Mouse (Mus musculus): ENCODE results near the gene Lhpp. TPM values are rescaled to one million over a fixed set of nuclear protein-coding genes. Genes with fewer than 3 reads are reported as not detected.

Gene Lhpp
- polyA plus RNA-seq, 1 experiment from 2014 or later: 9.3 TPM

- Histone ChIP-seq H3K4me1 (replicated peaks; ENCODE audit: control insufficient read depth, insufficient read depth) (peaks cover 9% of the 10 kb centered on the region; the same call in 1 of the 2 replicates), H3K27me3 (ENCODE audit: control insufficient read depth, insufficient read depth, low read length) (no peaks in the 10 kb centered on the region), H3K4me3 (ENCODE audit: low read depth, low read length) (no peak overlapping the region), H3K4me2 (replicated peaks; ENCODE audit: low read depth) (no peak overlapping the region), H3K9ac (ENCODE audit: low read length) (no peak overlapping the region), H3K27ac (replicated peaks) (no peak overlapping the region), H3K9me3 (ENCODE audit: control insufficient read depth, low read length) (no peaks in the 10 kb centered on the region), H3K36me3 (ENCODE audit: control insufficient read depth, insufficient read depth, low read length) (no peaks in the 10 kb centered on the region)
- ATAC-seq (ENCODE audit: low FRiP score, low TSS enrichment) (peak; percentile 52; the same call in 1 of the 2 replicates), DNase-seq (ENCODE audit: low spot score) (peak; percentile 43)
- TF ChIP-seq CTCF (IDR thresholded peaks at IDR 0.05; ENCODE audit: low read depth): no peak
- TF ChIP-seq EP300 (optimal IDR thresholded peaks at IDR 0.05): no peak
- 52% methylated on average over 5 of the region's 5 CpGs for WGBS
Measured at GRCm38 (mm10) chr7:132689722-132690121, 79.3 kb downstream of the Lhpp start.

- WGBS: 85% methylated on average over 14 of the region's 14 CpGs
- Histone ChIP-seq H3K4me3 (ENCODE audit: low read depth, low read length) (no peak overlapping the region), H3K27me3 (ENCODE audit: control insufficient read depth, insufficient read depth, low read length) (no peaks in the 10 kb centered on the region), H3K4me1 (replicated peaks; ENCODE audit: control insufficient read depth, insufficient read depth) (peaks cover 9% of the 10 kb centered on the region; the same call in 1 of the 2 replicates), H3K27ac (replicated peaks) (no peak overlapping the region), H3K9me3 (ENCODE audit: control insufficient read depth, low read length) (no peaks in the 10 kb centered on the region), H3K9ac (ENCODE audit: low read length) (no peak overlapping the region), H3K4me2 (replicated peaks; ENCODE audit: low read depth) (no peak overlapping the region), H3K36me3 (ENCODE audit: control insufficient read depth, insufficient read depth, low read length) (no peaks in the 10 kb centered on the region)
- ATAC-seq (ENCODE audit: low FRiP score, low TSS enrichment) (no peak), DNase-seq (ENCODE audit: low spot score) (no peak)
- TF ChIP-seq EP300 (optimal IDR thresholded peaks at IDR 0.05): no peak
- no peak for TF ChIP-seq CTCF (IDR thresholded peaks at IDR 0.05; ENCODE audit: low read depth)
Measured at GRCm38 (mm10) chr7:132690716-132691472, 80.5 kb downstream of the Lhpp start.

GRCm38 (mm10) chr7:132692719-132693118 lies 82.3 kb downstream of the Lhpp start:
- DNase-seq (ENCODE audit: low spot score): no peak
- Histone ChIP-seq H3K27me3 (ENCODE audit: control insufficient read depth, insufficient read depth, low read length) (no peaks in the 10 kb centered on the region), H3K9ac (ENCODE audit: low read length) (no peak overlapping the region), H3K4me1 (replicated peaks; ENCODE audit: control insufficient read depth, insufficient read depth) (peaks cover 9% of the 10 kb centered on the region; the same call in 1 of the 2 replicates), H3K4me3 (ENCODE audit: low read depth, low read length) (no peak overlapping the region), H3K36me3 (ENCODE audit: control insufficient read depth, insufficient read depth, low read length) (no peaks in the 10 kb centered on the region), H3K4me2 (replicated peaks; ENCODE audit: low read depth) (no peak overlapping the region), H3K27ac (replicated peaks) (no peak overlapping the region), H3K9me3 (ENCODE audit: control insufficient read depth, low read length) (no peaks in the 10 kb centered on the region)
- 84% methylated on average over 9 of the region's 9 CpGs for WGBS
- ATAC-seq (ENCODE audit: low FRiP score, low TSS enrichment): no peak
- TF ChIP-seq EP300 (optimal IDR thresholded peaks at IDR 0.05): no peak
- no peak for TF ChIP-seq CTCF (IDR thresholded peaks at IDR 0.05; ENCODE audit: low read depth)

- H3K4me3 ChIP-seq (ENCODE audit: low read depth, low read length): no peak overlapping the region
- H3K4me2 ChIP-seq (replicated peaks; ENCODE audit: low read depth): no peak overlapping the region
- WGBS: 84% methylated on average over 2 of the region's 2 CpGs
- DNase-seq (ENCODE audit: low spot score) (no peak), ATAC-seq (ENCODE audit: low FRiP score, low TSS enrichment) (no peak)
- no peak overlapping the region for H3K27ac ChIP-seq (replicated peaks)
- H3K27me3 ChIP-seq (ENCODE audit: control insufficient read depth, insufficient read depth, low read length): no peaks in the 10 kb centered on the region
- no peaks in the 10 kb centered on the region for H3K36me3 ChIP-seq (ENCODE audit: control insufficient read depth, insufficient read depth, low read length)
- no peak overlapping the region for H3K9ac ChIP-seq (ENCODE audit: low read length)
- TF ChIP-seq EP300 (optimal IDR thresholded peaks at IDR 0.05): no peak
- no peak for TF ChIP-seq CTCF (IDR thresholded peaks at IDR 0.05; ENCODE audit: low read depth)
- no peaks in the 10 kb centered on the region for H3K9me3 ChIP-seq (ENCODE audit: control insufficient read depth, low read length)
- peaks cover 2% of the 10 kb centered on the region; the same call in 1 of the 2 replicates for H3K4me1 ChIP-seq (replicated peaks; ENCODE audit: control insufficient read depth, insufficient read depth)
Measured at GRCm38 (mm10) chr7:132693561-132693960, 83.1 kb downstream of the Lhpp start.

- DNase-seq (ENCODE audit: low spot score) (no peak), ATAC-seq (ENCODE audit: low FRiP score, low TSS enrichment) (no peak)
- H3K9me3 ChIP-seq (ENCODE audit: control insufficient read depth, low read length): no peaks in the 10 kb centered on the region
- no peak overlapping the region for H3K27ac ChIP-seq (replicated peaks)
- WGBS: 80% methylated on average over 8 of the region's 8 CpGs
- H3K4me3 ChIP-seq (ENCODE audit: low read depth, low read length): no peak overlapping the region
- H3K36me3 ChIP-seq (ENCODE audit: control insufficient read depth, insufficient read depth, low read length): no peaks in the 10 kb centered on the region
- H3K9ac ChIP-seq (ENCODE audit: low read length): no peak overlapping the region
- H3K4me2 ChIP-seq (replicated peaks; ENCODE audit: low read depth): no peak overlapping the region
- H3K27me3 ChIP-seq (ENCODE audit: control insufficient read depth, insufficient read depth, low read length): no peaks in the 10 kb centered on the region
- no peak for TF ChIP-seq CTCF (IDR thresholded peaks at IDR 0.05; ENCODE audit: low read depth)
- no peak for TF ChIP-seq EP300 (optimal IDR thresholded peaks at IDR 0.05)
- H3K4me1 ChIP-seq (replicated peaks; ENCODE audit: control insufficient read depth, insufficient read depth): 0 out of 2 replicates have a peak, but pooled peaks cover 2% of the 10 kb centered on the region
Measured at GRCm38 (mm10) chr7:132697258-132697796, 86.9 kb downstream of the Lhpp start.

GRCm38 (mm10) chr7:132698737-132699136 lies 88.3 kb downstream of the Lhpp start:
- no peaks in the 10 kb centered on the region for H3K27me3 ChIP-seq (ENCODE audit: control insufficient read depth, insufficient read depth, low read length)
- ATAC-seq (ENCODE audit: low FRiP score, low TSS enrichment) (no peak), DNase-seq (ENCODE audit: low spot score) (no peak)
- H3K9me3 ChIP-seq (ENCODE audit: control insufficient read depth, low read length): no peaks in the 10 kb centered on the region
- H3K4me3 ChIP-seq (ENCODE audit: low read depth, low read length): no peak overlapping the region
- no peaks in the 10 kb centered on the region for H3K36me3 ChIP-seq (ENCODE audit: control insufficient read depth, insufficient read depth, low read length)
- TF ChIP-seq CTCF (IDR thresholded peaks at IDR 0.05; ENCODE audit: low read depth) (no peak), EP300 (optimal IDR thresholded peaks at IDR 0.05) (no peak)
- no peak overlapping the region for H3K9ac ChIP-seq (ENCODE audit: low read length)
- no peak overlapping the region for H3K4me2 ChIP-seq (replicated peaks; ENCODE audit: low read depth)
- 0 out of 2 replicates have a peak, but pooled peaks cover 2% of the 10 kb centered on the region for H3K4me1 ChIP-seq (replicated peaks; ENCODE audit: control insufficient read depth, insufficient read depth)
- no peak overlapping the region for H3K27ac ChIP-seq (replicated peaks)
- 78% methylated on average over 4 of the region's 4 CpGs for WGBS
